Mouse (Mus musculus): ENCODE results near the gene Zfp385b. TPM values are rescaled to one million over a fixed set of nuclear protein-coding genes. Genes with fewer than 3 reads are reported as not detected.
A peak's percentile ranks its signal among the peaks of the same experiment; 100 is the strongest.

The Zfp385b gene
- polyA plus RNA-seq, 1 experiment from 2014 or later: 7.7 TPM

DNA sequence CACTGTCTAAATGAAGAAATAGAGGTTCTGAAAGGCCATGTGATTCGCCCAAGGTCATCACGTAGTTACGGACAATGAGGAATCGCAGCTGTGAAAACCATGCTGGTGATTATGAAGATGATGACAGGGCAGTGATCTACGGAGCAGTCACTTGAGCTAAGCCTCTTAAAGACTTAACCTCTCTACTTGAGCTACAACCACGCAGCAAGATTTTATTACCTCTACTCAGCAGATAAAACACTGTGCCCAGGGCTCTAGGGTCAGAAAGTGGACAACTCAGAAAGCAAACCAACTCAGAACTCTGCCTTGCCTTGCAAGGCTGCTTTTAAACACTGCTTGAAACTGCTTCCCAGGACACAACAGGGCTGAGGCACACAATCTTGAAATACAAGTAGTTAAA, 291.8 kb downstream of the Zfp385b start:
- no peak overlapping the region for H3K27ac ChIP-seq
- no peak overlapping the region for H3K9ac ChIP-seq
- no peaks in the 10 kb centered on the region for H3K9me3 ChIP-seq
- H3K4me3 ChIP-seq: no peak overlapping the region
- no peak overlapping the region for H3K4me2 ChIP-seq (replicated peaks)
- no peaks in the 10 kb centered on the region for H3K36me3 ChIP-seq
- H3K27me3 ChIP-seq: no peaks in the 10 kb centered on the region
- ATAC-seq (ENCODE audit: low FRiP score, low read depth): no peak
- WGBS: 65% methylated on average over 6 of the region's 6 CpGs
- H3K4me1 ChIP-seq: no peaks in the 10 kb centered on the region

GRCm38 (mm10) chr2:77526803-77527202, 292.6 kb downstream of the Zfp385b start:
- no peaks in the 10 kb centered on the region for H3K4me1 ChIP-seq
- no peaks in the 10 kb centered on the region for H3K27me3 ChIP-seq
- no peaks in the 10 kb centered on the region for H3K36me3 ChIP-seq
- H3K4me2 ChIP-seq (replicated peaks): no peak overlapping the region
- H3K9ac ChIP-seq: no peak overlapping the region
- H3K27ac ChIP-seq: no peak overlapping the region
- ATAC-seq (ENCODE audit: low FRiP score, low read depth): no peak
- no peak overlapping the region for H3K4me3 ChIP-seq
- no peaks in the 10 kb centered on the region for H3K9me3 ChIP-seq
- WGBS: 87% methylated on average over 4 of the region's 4 CpGs

DNA sequence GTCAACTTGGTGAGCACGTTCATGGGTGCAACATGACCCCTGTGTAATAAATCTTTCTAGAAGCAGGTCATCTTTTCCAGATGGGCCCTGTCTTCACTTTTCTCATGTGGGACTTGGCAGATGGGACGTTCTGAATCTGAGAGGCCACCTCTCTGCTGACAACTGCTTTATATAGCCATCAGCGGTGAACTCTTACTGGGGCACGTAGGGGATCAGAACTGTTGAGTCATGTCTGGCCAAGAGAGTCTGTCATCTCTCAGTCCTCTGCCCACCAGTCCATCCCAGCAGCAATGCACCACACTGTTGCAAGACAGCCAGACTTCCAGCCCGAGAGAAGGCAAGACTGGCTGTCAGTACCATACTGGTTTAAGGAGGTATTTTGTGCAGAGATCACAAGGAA, 293.1 kb downstream of the Zfp385b start:
- Histone ChIP-seq H3K9me3 (no peaks in the 10 kb centered on the region), H3K9ac (no peak overlapping the region), H3K36me3 (no peaks in the 10 kb centered on the region), H3K27me3 (no peaks in the 10 kb centered on the region), H3K4me3 (no peak overlapping the region), H3K4me1 (no peaks in the 10 kb centered on the region), H3K27ac (no peak overlapping the region), H3K4me2 (replicated peaks) (no peak overlapping the region)
- no peak for ATAC-seq (ENCODE audit: low FRiP score, low read depth)
- 50% methylated on average over 5 of the region's 5 CpGs for WGBS

GRCm38 (mm10) chr2:77522223-77522622, 297.2 kb downstream of the Zfp385b start:
- no peak overlapping the region for H3K4me3 ChIP-seq
- H3K36me3 ChIP-seq: no peaks in the 10 kb centered on the region
- peaks cover 5% of the 10 kb centered on the region; the same call in 1 of the 2 replicates for H3K27me3 ChIP-seq
- 58% methylated on average over 4 of the region's 4 CpGs for WGBS
- no peak for ATAC-seq (ENCODE audit: low FRiP score, low read depth)
- no peaks in the 10 kb centered on the region for H3K9me3 ChIP-seq
- H3K4me1 ChIP-seq: peaks cover 11% of the 10 kb centered on the region; the same call in 1 of the 2 replicates
- H3K9ac ChIP-seq: no peak overlapping the region
- H3K27ac ChIP-seq: no peak overlapping the region
- H3K4me2 ChIP-seq (replicated peaks): no peak overlapping the region

DNA sequence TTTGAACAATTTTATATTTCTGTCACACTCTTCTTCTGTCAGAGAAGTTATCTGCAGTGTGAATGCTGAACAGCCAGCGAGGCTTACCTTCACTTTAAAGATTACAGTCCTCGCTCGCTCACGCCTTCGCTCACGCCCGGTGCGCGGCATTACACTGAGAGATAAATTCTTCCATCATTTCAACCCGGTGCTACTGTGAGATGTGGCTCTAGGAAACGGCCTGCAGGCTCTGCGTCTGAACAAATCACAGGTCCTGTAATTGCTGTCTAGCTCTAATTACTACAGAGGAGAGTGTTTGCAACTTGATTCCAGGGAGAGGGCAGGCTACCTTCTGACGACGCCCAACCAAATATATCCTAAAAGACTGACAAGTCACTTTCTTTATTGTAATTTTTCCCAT, 300.1 kb downstream of the Zfp385b start:
- H3K9ac ChIP-seq: 0 out of 2 replicates have a peak overlapping the region, but pooled peaks have one; percentile 40
- no peaks in the 10 kb centered on the region for H3K36me3 ChIP-seq
- under 1% methylated on average over 14 of the region's 14 CpGs for WGBS
- H3K27me3 ChIP-seq: peaks cover 5% of the 10 kb centered on the region; the same call in 1 of the 2 replicates
- peaks cover 13% of the 10 kb centered on the region; the same call in 1 of the 2 replicates for H3K4me1 ChIP-seq
- no peak; the same call in 1 of the 2 replicates for ATAC-seq (ENCODE audit: low FRiP score, low read depth)
- H3K4me2 ChIP-seq (replicated peaks): peak overlapping the region; percentile 72
- no peak overlapping the region for H3K27ac ChIP-seq
- H3K4me3 ChIP-seq: peak overlapping the region; percentile 47
- no peaks in the 10 kb centered on the region for H3K9me3 ChIP-seq

DNA sequence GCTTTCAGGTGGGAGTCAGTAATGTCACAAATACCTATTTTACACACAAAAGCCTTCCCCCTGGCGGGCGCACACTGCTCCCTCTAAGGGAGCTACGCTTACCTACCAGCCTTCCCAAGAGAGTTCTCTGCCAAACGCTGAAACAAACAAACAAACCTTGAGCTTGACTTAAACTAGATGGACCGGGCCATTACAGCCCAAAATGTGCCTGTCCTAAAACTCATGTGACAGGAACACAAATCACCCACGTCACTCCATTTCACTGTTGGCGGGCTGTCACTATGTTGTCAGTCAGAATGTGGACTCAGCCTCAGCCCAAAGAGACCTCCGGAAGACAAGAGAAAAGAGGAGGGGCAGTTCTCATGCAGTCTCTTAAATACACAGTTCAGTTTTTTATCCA, 300.7 kb downstream of the Zfp385b start:
- H3K27me3 ChIP-seq: peaks cover 5% of the 10 kb centered on the region; the same call in 1 of the 2 replicates
- no peak for ATAC-seq (ENCODE audit: low FRiP score, low read depth)
- no peaks in the 10 kb centered on the region for H3K36me3 ChIP-seq
- 6% methylated on average over 8 of the region's 8 CpGs for WGBS
- peaks cover 16% of the 10 kb centered on the region; the same call in 1 of the 2 replicates for H3K4me1 ChIP-seq
- H3K9me3 ChIP-seq: no peaks in the 10 kb centered on the region
- peak overlapping the region; percentile 72 for H3K4me2 ChIP-seq (replicated peaks)
- H3K4me3 ChIP-seq: peak overlapping the region; percentile 47
- H3K27ac ChIP-seq: no peak overlapping the region
- H3K9ac ChIP-seq: 0 out of 2 replicates have a peak overlapping the region, but pooled peaks have one; percentile 40

DNA sequence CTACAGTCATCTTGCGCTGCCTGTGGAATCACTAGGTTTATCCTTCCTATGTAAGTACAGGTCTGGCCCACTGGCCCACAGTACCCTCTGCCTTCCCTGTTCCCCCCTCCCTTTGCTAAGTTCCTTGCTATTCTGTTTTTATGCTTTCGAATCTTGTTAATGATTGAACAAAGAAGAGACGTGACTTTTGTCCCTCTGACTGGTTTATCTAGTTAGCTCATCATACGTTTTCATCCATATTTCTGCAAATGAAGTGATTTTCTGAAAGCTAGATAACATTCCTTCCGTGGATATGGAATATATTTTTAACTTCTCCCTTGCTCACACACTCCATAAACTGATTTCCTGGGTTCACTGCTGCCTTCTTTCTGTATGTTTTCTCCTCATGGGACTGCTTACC, 302.8 kb downstream of the Zfp385b start:
- H3K27ac ChIP-seq: no peak overlapping the region
- H3K4me1 ChIP-seq: peaks cover 16% of the 10 kb centered on the region; the same call in 1 of the 2 replicates
- H3K27me3 ChIP-seq: peaks cover 5% of the 10 kb centered on the region; the same call in 1 of the 2 replicates
- no peak overlapping the region for H3K4me2 ChIP-seq (replicated peaks)
- WGBS: 84% methylated on average over 5 of the region's 5 CpGs
- no peaks in the 10 kb centered on the region for H3K36me3 ChIP-seq
- no peaks in the 10 kb centered on the region for H3K9me3 ChIP-seq
- H3K9ac ChIP-seq: no peak overlapping the region
- no peak for ATAC-seq (ENCODE audit: low FRiP score, low read depth)
- H3K4me3 ChIP-seq: no peak overlapping the region

GRCm38 (mm10) chr2:77515654-77516053, 303.8 kb downstream of the Zfp385b start:
- no peak overlapping the region for H3K4me3 ChIP-seq
- H3K27me3 ChIP-seq: peaks cover 5% of the 10 kb centered on the region; the same call in 1 of the 2 replicates
- peaks cover 16% of the 10 kb centered on the region; the same call in 1 of the 2 replicates for H3K4me1 ChIP-seq
- H3K4me2 ChIP-seq (replicated peaks): no peak overlapping the region
- H3K9me3 ChIP-seq: no peaks in the 10 kb centered on the region
- no peak overlapping the region for H3K27ac ChIP-seq
- 71% methylated on average over 6 of the region's 6 CpGs for WGBS
- H3K36me3 ChIP-seq: no peaks in the 10 kb centered on the region
- H3K9ac ChIP-seq: no peak overlapping the region
- no peak for ATAC-seq (ENCODE audit: low FRiP score, low read depth)

DNA sequence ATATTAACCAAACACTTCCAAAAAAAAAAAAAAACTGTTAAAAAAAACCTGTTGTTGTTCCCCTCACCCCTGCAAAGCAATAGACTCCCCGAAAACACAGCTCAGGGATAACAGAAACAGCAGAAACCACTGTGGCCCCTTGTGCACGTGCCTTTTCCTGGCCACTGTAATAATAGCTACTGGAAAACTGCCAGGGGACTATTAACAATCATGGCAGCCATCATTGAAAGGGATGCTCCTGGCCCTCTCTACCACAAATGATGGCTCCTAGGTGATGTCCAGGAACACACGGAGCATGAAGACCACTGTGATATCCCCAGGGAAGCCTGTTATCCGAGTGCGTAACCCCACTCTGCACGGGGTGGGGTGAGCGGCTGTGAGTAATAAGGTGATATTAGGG, 304.4 kb downstream of the Zfp385b start:
- 65% methylated on average over 7 of the region's 7 CpGs for WGBS

DNA sequence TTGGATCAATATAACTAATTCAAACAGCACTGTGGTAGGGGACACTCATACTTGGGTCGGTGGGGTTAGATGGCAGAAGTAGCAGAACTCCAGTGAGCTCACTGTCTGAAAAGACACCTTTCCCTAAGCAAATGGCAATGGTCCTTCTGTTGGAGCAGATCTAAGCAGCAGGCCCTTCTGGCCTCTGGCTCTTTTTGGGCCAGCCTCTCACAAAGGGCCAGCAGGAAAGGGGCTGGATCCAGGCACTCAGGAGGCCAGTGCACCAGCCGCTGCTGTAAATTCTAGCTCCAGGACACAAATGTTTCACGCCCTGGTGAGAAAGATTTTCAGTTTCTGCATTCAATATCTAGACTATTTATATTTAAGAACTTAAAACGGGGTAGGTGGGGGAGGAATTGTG, 305.0 kb downstream of the Zfp385b start:
- H3K4me1 ChIP-seq: peaks cover 16% of the 10 kb centered on the region; the same call in 1 of the 2 replicates
- H3K4me3 ChIP-seq: no peak overlapping the region
- WGBS: 38% methylated on average over 4 of the region's 4 CpGs
- ATAC-seq (ENCODE audit: low FRiP score, low read depth): no peak
- peaks cover 5% of the 10 kb centered on the region; the same call in 1 of the 2 replicates for H3K27me3 ChIP-seq
- no peak overlapping the region for H3K4me2 ChIP-seq (replicated peaks)
- no peaks in the 10 kb centered on the region for H3K36me3 ChIP-seq
- no peaks in the 10 kb centered on the region for H3K9me3 ChIP-seq
- no peak overlapping the region for H3K9ac ChIP-seq
- no peak overlapping the region for H3K27ac ChIP-seq

More for the DNA sequence above, 304.4 kb downstream of the Zfp385b start:
- no peak overlapping the region for H3K9ac ChIP-seq
- H3K4me3 ChIP-seq: no peak overlapping the region
- ATAC-seq (ENCODE audit: low FRiP score, low read depth): no peak
- H3K27ac ChIP-seq: no peak overlapping the region
- H3K36me3 ChIP-seq: no peaks in the 10 kb centered on the region
- H3K4me1 ChIP-seq: peaks cover 16% of the 10 kb centered on the region; the same call in 1 of the 2 replicates
- H3K27me3 ChIP-seq: peaks cover 5% of the 10 kb centered on the region; the same call in 1 of the 2 replicates
- no peak overlapping the region for H3K4me2 ChIP-seq (replicated peaks)
- H3K9me3 ChIP-seq: no peaks in the 10 kb centered on the region

GRCm38 (mm10) chr2:77508731-77509130, 310.7 kb downstream of the Zfp385b start:
- 75% methylated on average over 6 of the region's 6 CpGs for WGBS
- no peak overlapping the region for H3K27ac ChIP-seq

DNA sequence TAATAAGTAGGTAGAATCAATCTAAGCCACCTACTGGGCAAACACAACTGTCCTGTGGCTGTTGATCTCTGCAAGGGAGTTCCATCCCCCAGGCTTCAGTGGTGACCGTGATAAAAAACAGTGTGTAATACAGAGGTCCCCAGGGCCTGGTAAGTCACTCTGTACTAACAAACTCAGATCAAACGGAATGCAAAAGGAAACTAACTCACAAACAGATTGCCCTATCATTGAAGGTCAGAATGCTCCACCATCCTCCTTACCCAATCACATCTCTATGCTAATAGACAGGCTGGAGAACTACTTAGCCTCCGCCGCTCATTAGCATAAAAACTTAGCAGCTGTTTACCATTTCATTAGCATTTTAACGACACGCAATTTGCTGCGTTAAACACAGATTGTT, 313.1 kb downstream of the Zfp385b start:
- ATAC-seq (ENCODE audit: low FRiP score, low read depth): no peak
- peak overlapping the region; percentile 47 for H3K4me2 ChIP-seq (replicated peaks)
- no peak overlapping the region for H3K4me3 ChIP-seq
- no peaks in the 10 kb centered on the region for H3K36me3 ChIP-seq
- 6% methylated on average over 7 of the region's 7 CpGs for WGBS
- H3K27me3 ChIP-seq: no peaks in the 10 kb centered on the region
- no peaks in the 10 kb centered on the region for H3K9me3 ChIP-seq
- H3K27ac ChIP-seq: no peak overlapping the region
- H3K9ac ChIP-seq: no peak overlapping the region
- H3K4me1 ChIP-seq: peaks cover 11% of the 10 kb centered on the region; the same call in 1 of the 2 replicates

More at GRCm38 (mm10) chr2:77508731-77509130, 310.7 kb downstream of the Zfp385b start:
- Histone ChIP-seq H3K9ac (no peak overlapping the region), H3K36me3 (no peaks in the 10 kb centered on the region), H3K4me2 (replicated peaks) (no peak overlapping the region), H3K9me3 (no peaks in the 10 kb centered on the region), H3K27me3 (no peaks in the 10 kb centered on the region), H3K4me1 (peaks cover 5% of the 10 kb centered on the region; the same call in 1 of the 2 replicates), H3K4me3 (no peak overlapping the region)
- no peak for ATAC-seq (ENCODE audit: low FRiP score, low read depth)

GRCm38 (mm10) chr2:77505614-77506013, 313.8 kb downstream of the Zfp385b start:
- 63% methylated on average over 1 of the region's 1 CpGs for WGBS
- ATAC-seq (ENCODE audit: low FRiP score, low read depth): no peak
- H3K9ac ChIP-seq: no peak overlapping the region

More at GRCm38 (mm10) chr2:77505614-77506013, 313.8 kb downstream of the Zfp385b start:
- H3K4me1 ChIP-seq: peaks cover 11% of the 10 kb centered on the region; the same call in 1 of the 2 replicates
- no peak overlapping the region for H3K4me2 ChIP-seq (replicated peaks)
- no peaks in the 10 kb centered on the region for H3K27me3 ChIP-seq
- no peak overlapping the region for H3K27ac ChIP-seq
- no peaks in the 10 kb centered on the region for H3K36me3 ChIP-seq
- H3K4me3 ChIP-seq: no peak overlapping the region
- H3K9me3 ChIP-seq: no peaks in the 10 kb centered on the region
